Mouse (Mus musculus) cerebellum, adult 2 months (tissue): ENCODE measurements at regions not wholly inside any gene's neighbourhood (a gene's known extent, or its start where the extent isn't known, plus 50 kb on each side); places are given as distances from the start of the nearest gene placed in this dataset.

Experiments used
- CTCF ChIP-seq: fragments of 200-500 bp; IDR thresholded peaks from 2 replicates; pipeline ENCODE4 v1.5.1; 2011; ENCODE audit warnings: low read depth, mild to moderate bottlenecking, control low read depth, low read length, moderate library complexity, borderline replicate concordance; ENCODE audit not compliant: insufficient read depth
- POLR2A ChIP-seq: fragments of 200-500 bp; IDR thresholded peaks from 2 replicates; pipeline ENCODE4 v1.6.1; 2011; ENCODE audit warnings: low read length, control low read depth, borderline replicate concordance; ENCODE audit not compliant: insufficient read depth

- no peak for TF ChIP-seq CTCF
- no peak for TF ChIP-seq POLR2A
Measured at GRCm38 (mm10) chr1:64381264-64381663, 151.2 kb upstream of the Creb1 start.
